In genomic region chr3:103405871-103406765, GRCm38 (mm10) we compare ENCODE assay signal across 11 mouse cellular contexts.
DNase-seq lines count a peak whose midpoint lies in the region; ATAC-seq and TF ChIP-seq lines count a peak whose summit lies in the region.
"Had no signal": no experiment of that assay in that cellular context is flagged by ENCODE, and none has a peak within 500 bp of the region (broad histone marks: within the 10 kb centered on the region; RNA-seq: fewer than 3 reads in every experiment).

No protein-coding gene starts in this region.

- no peaks in the 10 kb centered on the region for H3K36me3 ChIP-seq in lung, embryonic 15.5 days
- no peaks in the 10 kb centered on the region for H3K36me3 ChIP-seq in stomach, embryonic 14.5 days (ENCODE audit: control insufficient read depth, insufficient read depth, low read length)
- H3K36me3 ChIP-seq in forebrain, postnatal 0 days (ENCODE audit: insufficient read depth), result no peaks in the 10 kb centered on the region
- H3K36me3 ChIP-seq: midbrain, embryonic 13.5 days had no signal

- no peaks in the 10 kb centered on the region for H3K27me3 ChIP-seq in lung, embryonic 15.5 days
- H3K27me3 ChIP-seq in stomach, embryonic 14.5 days (ENCODE audit: control insufficient read depth, insufficient read depth, low read length), result no peaks in the 10 kb centered on the region
- H3K27me3 ChIP-seq in forebrain, postnatal 0 days (ENCODE audit: insufficient read depth, low read length), result no peaks in the 10 kb centered on the region
- H3K27me3 ChIP-seq: midbrain, embryonic 13.5 days had no signal

- H3K27ac ChIP-seq in lung, embryonic 15.5 days, result peak overlapping the region; percentile 46
- H3K27ac ChIP-seq in stomach, embryonic 14.5 days (ENCODE audit: low read length), result peak overlapping the region; percentile 12; the same call in 1 of the 2 replicates
- no peak overlapping the region for H3K27ac ChIP-seq in forebrain, postnatal 0 days (ENCODE audit: low read depth, low read length)
- H3K27ac ChIP-seq: midbrain, embryonic 13.5 days had no signal

- WGBS in lung, embryonic 15.5 days, result 69% methylated on average over 11 of the region's 11 CpGs
- WGBS in stomach, embryonic 14.5 days, result 71% methylated on average over 11 of the region's 11 CpGs
- 78% methylated on average over 11 of the region's 11 CpGs for WGBS in forebrain, postnatal 0 days

- peak; percentile 58; the same call in 1 of the 2 replicates for ATAC-seq in lung, embryonic 15.5 days (ENCODE audit: borderline replicate concordance, extremely low read depth, low FRiP score, low TSS enrichment)
- no peak for ATAC-seq in stomach, embryonic 14.5 days (ENCODE audit: insufficient number of reproducible peaks, insufficient read depth, low FRiP score, low read depth)
- ATAC-seq in forebrain, postnatal 0 days, result no peak
- ATAC-seq: midbrain, embryonic 13.5 days had no signal

- no peak overlapping the region for H3K4me3 ChIP-seq in lung, embryonic 15.5 days
- H3K4me3 ChIP-seq in stomach, embryonic 14.5 days (ENCODE audit: low read depth, low read length), result no peak overlapping the region
- no peak overlapping the region for H3K4me3 ChIP-seq in forebrain, postnatal 0 days (ENCODE audit: low read depth, low read length)
- H3K4me3 ChIP-seq: midbrain, embryonic 13.5 days had no signal

- no peak for TF ChIP-seq CTCF in forebrain, postnatal 0 days (IDR thresholded peaks at IDR 0.05; ENCODE audit: low read depth)

- no peaks in the 10 kb centered on the region for H3K9me3 ChIP-seq in lung, embryonic 15.5 days
- H3K9me3 ChIP-seq in stomach, embryonic 14.5 days (ENCODE audit: control insufficient read depth, low read depth, low read length), result no peaks in the 10 kb centered on the region
- H3K9me3 ChIP-seq in forebrain, postnatal 0 days (ENCODE audit: low read length), result no peaks in the 10 kb centered on the region
- H3K9me3 ChIP-seq: midbrain, embryonic 13.5 days had no signal

- H3K4me1 ChIP-seq in lung, embryonic 15.5 days, result peaks cover 13% of the 10 kb centered on the region
- H3K4me1 ChIP-seq in stomach, embryonic 14.5 days (ENCODE audit: control insufficient read depth, insufficient read depth, low read length), result peaks cover 9% of the 10 kb centered on the region; the same call in 1 of the 2 replicates
- 0 out of 2 replicates have a peak, but pooled peaks cover 3% of the 10 kb centered on the region for H3K4me1 ChIP-seq in forebrain, postnatal 0 days (ENCODE audit: insufficient read depth)

- DNase-seq in lung, postnatal 36 days, result no peak
- DNase-seq in MN1 (ENCODE audit: low spot score), result peak; percentile 59
- DNase-seq in adrenal gland, postnatal 25 days, result peak; percentile 40
- no peak for DNase-seq in right cerebral cortex, postnatal 25 days
- DNase-seq in forebrain, postnatal 0 days, result no peak
- DNase-seq: gastrocnemius, postnatal 36 days; heart, postnatal 36 days; kidney, adult 9 months had no signal

- no peak overlapping the region for H3K9ac ChIP-seq in lung, embryonic 15.5 days
- H3K9ac ChIP-seq in stomach, embryonic 14.5 days (replicated peaks; ENCODE audit: low read depth, low read length), result no peak overlapping the region
- no peak overlapping the region for H3K9ac ChIP-seq in forebrain, postnatal 0 days
- H3K9ac ChIP-seq: midbrain, embryonic 13.5 days had no signal

- no peak overlapping the region for H3K4me2 ChIP-seq in lung, embryonic 15.5 days
- H3K4me2 ChIP-seq in stomach, embryonic 14.5 days (replicated peaks; ENCODE audit: low read depth, low read length), result no peak overlapping the region
- no peak overlapping the region for H3K4me2 ChIP-seq in forebrain, postnatal 0 days (ENCODE audit: low read depth)
- H3K4me2 ChIP-seq: midbrain, embryonic 13.5 days had no signal

Comparison
In these comparisons a context has a peak if more than half of its experiments do, and no peak if none do; other contexts are left out.
1. DNase-seq: peak in MN1 (single experiment) and adrenal gland, postnatal 25 days (single experiment); none in lung, postnatal 36 days (single experiment), right cerebral cortex, postnatal 25 days (single experiment) and forebrain, postnatal 0 days (single experiment).